In genomic region chr6:125155262-125155661, GRCm38 (mm10) we compare ENCODE assay signal across 20 mouse cellular contexts. TPM values are rescaled to one million over a fixed set of nuclear protein-coding genes. Genes with fewer than 3 reads are reported as not detected.
DNase-seq lines count a peak whose midpoint lies in the region; ATAC-seq and TF ChIP-seq lines count a peak whose summit lies in the region.
"Had no signal": no experiment of that assay in that cellular context is flagged by ENCODE, and none has a peak within 500 bp of the region (broad histone marks: within the 10 kb centered on the region; RNA-seq: fewer than 3 reads in every experiment).

No protein-coding gene starts in this region.

- H3K4me1 ChIP-seq in forebrain, embryonic 16.5 days (replicated peaks; ENCODE audit: control insufficient read depth, insufficient read depth, low read length), result no peaks in the 10 kb centered on the region
- H3K4me1 ChIP-seq in forebrain, embryonic 15.5 days, result peaks cover 3% of the 10 kb centered on the region
- peaks cover 83% of the 10 kb centered on the region for H3K4me1 ChIP-seq in liver, embryonic 12.5 days
- H3K4me1 ChIP-seq in liver, embryonic 15.5 days (replicated peaks), result peaks cover 61% of the 10 kb centered on the region
- no peaks in the 10 kb centered on the region; the same call in 1 of the 2 replicates for H3K4me1 ChIP-seq in hindbrain, embryonic 11.5 days (replicated peaks; ENCODE audit: control insufficient read depth, insufficient read depth, low read length)
- H3K4me1 ChIP-seq: heart, embryonic 12.5 days had no signal

- 90% methylated on average over 8 of the region's 8 CpGs for WGBS in forebrain, embryonic 16.5 days
- WGBS in forebrain, embryonic 15.5 days, result 91% methylated on average over 8 of the region's 8 CpGs
- WGBS in liver, embryonic 12.5 days (ENCODE audit: insufficient replicate concordance), result 53% methylated on average over 8 of the region's 8 CpGs
- 50% methylated on average over 8 of the region's 8 CpGs for WGBS in liver, embryonic 15.5 days (ENCODE audit: insufficient replicate concordance)
- WGBS in hindbrain, embryonic 11.5 days, result 93% methylated on average over 8 of the region's 8 CpGs

- no peak overlapping the region for H3ac ChIP-seq in myocyte (ENCODE audit: control insufficient read depth, insufficient read length)

- no peak for ATAC-seq in forebrain, embryonic 16.5 days
- no peak for ATAC-seq in forebrain, embryonic 15.5 days (replicated peaks)
- peak; percentile 17; the same call in 1 of the 2 replicates for ATAC-seq in liver, embryonic 12.5 days
- 0 out of 2 replicates have a peak, but pooled peaks have one; percentile 27 for ATAC-seq in liver, embryonic 15.5 days (ENCODE audit: insufficient read depth)
- no peak for ATAC-seq in hindbrain, embryonic 11.5 days (ENCODE audit: low FRiP score)
- ATAC-seq: activated CD4-positive, CD25-positive, alpha-beta regulatory T cell, adult 4 months; hindbrain, embryonic 16.5 days; Patski had no signal

- no peak overlapping the region for H3K4me3 ChIP-seq in forebrain, embryonic 16.5 days (replicated peaks; ENCODE audit: low read length)
- no peak overlapping the region for H3K4me3 ChIP-seq in forebrain, embryonic 15.5 days
- no peak overlapping the region for H3K4me3 ChIP-seq in liver, embryonic 12.5 days
- no peak overlapping the region for H3K4me3 ChIP-seq in liver, embryonic 15.5 days (replicated peaks)
- peak overlapping the region; percentile 15 for H3K4me3 ChIP-seq in myocyte
- H3K4me3 ChIP-seq in hindbrain, embryonic 11.5 days (ENCODE audit: low read depth, low read length), result no peak overlapping the region
- H3K4me3 ChIP-seq: embryonic facial prominence, embryonic 10.5 days; erythroblast, embryonic 14.5 days; forebrain, embryonic 10.5 days; heart, embryonic 12.5 days; hindbrain, embryonic 12.5 days had no signal

- no peak overlapping the region for H3K4me2 ChIP-seq in forebrain, embryonic 16.5 days (ENCODE audit: low read length)
- H3K4me2 ChIP-seq in forebrain, embryonic 15.5 days (replicated peaks), result no peak overlapping the region
- H3K4me2 ChIP-seq in liver, embryonic 12.5 days, result no peak overlapping the region
- no peak overlapping the region for H3K4me2 ChIP-seq in liver, embryonic 15.5 days
- peak overlapping the region; percentile 51 for H3K4me2 ChIP-seq in myocyte (ENCODE audit: low read depth)
- no peak overlapping the region for H3K4me2 ChIP-seq in hindbrain, embryonic 11.5 days (replicated peaks; ENCODE audit: low read depth, low read length)
- H3K4me2 ChIP-seq: heart, embryonic 12.5 days; hindbrain, embryonic 12.5 days had no signal

- no peaks in the 10 kb centered on the region for H3K9me3 ChIP-seq in forebrain, embryonic 16.5 days (ENCODE audit: control insufficient read depth, low read length)
- no peaks in the 10 kb centered on the region for H3K9me3 ChIP-seq in forebrain, embryonic 15.5 days
- H3K9me3 ChIP-seq in liver, embryonic 12.5 days (replicated peaks), result no peaks in the 10 kb centered on the region
- H3K9me3 ChIP-seq in liver, embryonic 15.5 days (replicated peaks), result no peaks in the 10 kb centered on the region
- no peaks in the 10 kb centered on the region for H3K9me3 ChIP-seq in hindbrain, embryonic 11.5 days (ENCODE audit: control insufficient read depth, low read length)
- H3K9me3 ChIP-seq: embryonic facial prominence, embryonic 10.5 days; forebrain, embryonic 10.5 days; heart, embryonic 12.5 days; hindbrain, embryonic 12.5 days had no signal

- no peak for TF ChIP-seq POLR2A in myocyte (IDR thresholded peaks at IDR 0.05; ENCODE audit: insufficient read length, low read depth)

- H3K79me2 ChIP-seq in myocyte (ENCODE audit: control insufficient read depth, insufficient read depth), result peaks cover 10% of the 10 kb centered on the region

- H3K27ac ChIP-seq in forebrain, embryonic 16.5 days (ENCODE audit: low read length), result no peak overlapping the region
- H3K27ac ChIP-seq in forebrain, embryonic 15.5 days (replicated peaks), result no peak overlapping the region
- H3K27ac ChIP-seq in liver, embryonic 12.5 days, result peak overlapping the region; percentile 14; the same call in 1 of the 2 replicates
- H3K27ac ChIP-seq in liver, embryonic 15.5 days (replicated peaks), result no peak overlapping the region
- no peak overlapping the region for H3K27ac ChIP-seq in hindbrain, embryonic 11.5 days (ENCODE audit: low read depth, low read length)
- H3K27ac ChIP-seq: embryonic facial prominence, embryonic 10.5 days; forebrain, embryonic 10.5 days; hindbrain, embryonic 12.5 days had no signal

- no peak for DNase-seq in liver
- no peak for DNase-seq in hindbrain, embryonic 11.5 days (ENCODE audit: low spot score)
- DNase-seq in layer of hippocampus, adult 8-10 months (ENCODE audit: low spot score in 2 of 2), result no peak
- DNase-seq: adrenal gland, postnatal 14 days; cerebellum, adult 11-12 months; cerebellum, adult 9-10 months; gastrocnemius, postnatal 14 days had no signal

- H3K27me3 ChIP-seq in forebrain, embryonic 16.5 days (replicated peaks; ENCODE audit: control insufficient read depth, insufficient read depth, low read length), result no peaks in the 10 kb centered on the region
- no peaks in the 10 kb centered on the region for H3K27me3 ChIP-seq in forebrain, embryonic 15.5 days
- no peaks in the 10 kb centered on the region for H3K27me3 ChIP-seq in liver, embryonic 12.5 days (replicated peaks)
- no peaks in the 10 kb centered on the region for H3K27me3 ChIP-seq in liver, embryonic 15.5 days
- H3K27me3 ChIP-seq in myocyte (ENCODE audit: control insufficient read depth, insufficient read depth, insufficient read length), result no peaks in the 10 kb centered on the region
- no peaks in the 10 kb centered on the region for H3K27me3 ChIP-seq in hindbrain, embryonic 11.5 days (ENCODE audit: control insufficient read depth, insufficient read depth, low read length)
- H3K27me3 ChIP-seq: heart, embryonic 12.5 days; hindbrain, embryonic 12.5 days; Patski had no signal

- H3K9ac ChIP-seq in forebrain, embryonic 16.5 days (replicated peaks; ENCODE audit: low read depth, low read length), result 0 out of 2 replicates have a peak overlapping the region, but pooled peaks have one; percentile 6
- no peak overlapping the region for H3K9ac ChIP-seq in forebrain, embryonic 15.5 days (replicated peaks)
- no peak overlapping the region for H3K9ac ChIP-seq in liver, embryonic 12.5 days
- H3K9ac ChIP-seq in liver, embryonic 15.5 days, result no peak overlapping the region
- H3K9ac ChIP-seq in hindbrain, embryonic 11.5 days (ENCODE audit: low read depth, low read length), result no peak overlapping the region
- H3K9ac ChIP-seq: heart, embryonic 12.5 days; hindbrain, embryonic 12.5 days had no signal

- H3K36me3 ChIP-seq in forebrain, embryonic 16.5 days (ENCODE audit: control insufficient read depth, insufficient read depth), result peaks cover 8% of the 10 kb centered on the region; the same call in 1 of the 2 replicates
- peaks cover 39% of the 10 kb centered on the region for H3K36me3 ChIP-seq in forebrain, embryonic 15.5 days
- H3K36me3 ChIP-seq in liver, embryonic 12.5 days, result peaks cover 83% of the 10 kb centered on the region
- peaks cover 42% of the 10 kb centered on the region for H3K36me3 ChIP-seq in liver, embryonic 15.5 days (replicated peaks)
- peaks cover 33% of the 10 kb centered on the region for H3K36me3 ChIP-seq in myocyte (ENCODE audit: control insufficient read depth, insufficient read depth)
- peaks cover 10% of the 10 kb centered on the region; the same call in 1 of the 2 replicates for H3K36me3 ChIP-seq in hindbrain, embryonic 11.5 days (ENCODE audit: control insufficient read depth, insufficient read depth, low read length)

RNA-seq across cellular contexts. Expression of gene Iffo1, which starts 10.2 kb away (rescaled TPM):
- 17.3 and 19.3 TPM in 2 replicates for polyA plus RNA-seq in forebrain, embryonic 16.5 days (2015; fragmentation: Nextera tagmentation; extraction: Ambion mirVana)
- polyA plus RNA-seq in forebrain, embryonic 15.5 days (2015; fragmentation: Nextera tagmentation; extraction: Ambion mirVana), result 18.9 and 21.0 TPM in 2 replicates
- polyA plus RNA-seq in liver, embryonic 12.5 days (2016; fragmentation: Nextera tagmentation; extraction: Ambion mirVana), result 6.6 and 7.3 TPM in 2 replicates
- 4.3 and 5.2 TPM in 2 replicates for polyA plus RNA-seq in liver, embryonic 15.5 days (2015; fragmentation: Nextera tagmentation; extraction: Ambion mirVana)
- 244 TPM for polyA plus RNA-seq in myocyte (2012; fragmentation: generic; extraction: Trizol)
- 10.3 and 10.4 TPM in 2 replicates for polyA plus RNA-seq in hindbrain, embryonic 11.5 days (2014; fragmentation: Nextera tagmentation; extraction: Ambion mirVana)
- 10 to 100 TPM; 67.2 to 78.4 (median 74.4) TPM for total RNA-seq in layer of hippocampus, adult 8-10 months (2022)

RNA-seq across cellular contexts. Expression of gene Gapdh, which starts 11.0 kb away (rescaled TPM):
- 1,297 and 1,346 TPM in 2 replicates for polyA plus RNA-seq in forebrain, embryonic 16.5 days (2015; fragmentation: Nextera tagmentation; extraction: Ambion mirVana)
- polyA plus RNA-seq in forebrain, embryonic 15.5 days (2015; fragmentation: Nextera tagmentation; extraction: Ambion mirVana), result 1,461 and 1,493 TPM in 2 replicates
- 1,499 and 1,575 TPM in 2 replicates for polyA plus RNA-seq in liver, embryonic 12.5 days (2016; fragmentation: Nextera tagmentation; extraction: Ambion mirVana)
- 1,016 and 1,025 TPM in 2 replicates for polyA plus RNA-seq in liver, embryonic 15.5 days (2015; fragmentation: Nextera tagmentation; extraction: Ambion mirVana)
- 9,871 TPM for polyA plus RNA-seq in myocyte (2012; fragmentation: generic; extraction: Trizol)
- polyA plus RNA-seq in hindbrain, embryonic 11.5 days (2014; fragmentation: Nextera tagmentation; extraction: Ambion mirVana), result 2,070 and 2,095 TPM in 2 replicates
- total RNA-seq in layer of hippocampus, adult 8-10 months (2022), result 1,000 to 10,000 TPM; 2,500 to 2,996 (median 2,728) TPM

RNA-seq across cellular contexts. Expression of gene Nop2, which starts 23.6 kb away (rescaled TPM):
- polyA plus RNA-seq in forebrain, embryonic 16.5 days (2015; fragmentation: Nextera tagmentation; extraction: Ambion mirVana), result 54.4 and 55.3 TPM in 2 replicates
- polyA plus RNA-seq in forebrain, embryonic 15.5 days (2015; fragmentation: Nextera tagmentation; extraction: Ambion mirVana), result 51.1 and 51.8 TPM in 2 replicates
- polyA plus RNA-seq in liver, embryonic 12.5 days (2016; fragmentation: Nextera tagmentation; extraction: Ambion mirVana), result 83.1 and 85.3 TPM in 2 replicates
- 32.1 and 33.5 TPM in 2 replicates for polyA plus RNA-seq in liver, embryonic 15.5 days (2015; fragmentation: Nextera tagmentation; extraction: Ambion mirVana)
- 55.4 TPM for polyA plus RNA-seq in myocyte (2012; fragmentation: generic; extraction: Trizol)
- 45.3 and 58.8 TPM in 2 replicates for polyA plus RNA-seq in hindbrain, embryonic 11.5 days (2014; fragmentation: Nextera tagmentation; extraction: Ambion mirVana)
- total RNA-seq in layer of hippocampus, adult 8-10 months (2022), result 10 to 100 TPM; 33.0 to 33.9 (median 33.5) TPM

RNA-seq across cellular contexts. Expression of gene Ncapd2, which starts 36.2 kb away (rescaled TPM):
- polyA plus RNA-seq in forebrain, embryonic 16.5 days (2015; fragmentation: Nextera tagmentation; extraction: Ambion mirVana), result 91.4 and 91.6 TPM in 2 replicates
- polyA plus RNA-seq in forebrain, embryonic 15.5 days (2015; fragmentation: Nextera tagmentation; extraction: Ambion mirVana), result 98.5 and 99.5 TPM in 2 replicates
- polyA plus RNA-seq in liver, embryonic 12.5 days (2016; fragmentation: Nextera tagmentation; extraction: Ambion mirVana), result 132 and 138 TPM in 2 replicates
- polyA plus RNA-seq in liver, embryonic 15.5 days (2015; fragmentation: Nextera tagmentation; extraction: Ambion mirVana), result 93.2 and 109 TPM in 2 replicates
- 34.7 TPM for polyA plus RNA-seq in myocyte (2012; fragmentation: generic; extraction: Trizol)
- polyA plus RNA-seq in hindbrain, embryonic 11.5 days (2014; fragmentation: Nextera tagmentation; extraction: Ambion mirVana), result 109 and 110 TPM in 2 replicates
- total RNA-seq in layer of hippocampus, adult 8-10 months (2022), result 10 to 100 TPM; 21.7 to 33.4 (median 23.7) TPM

RNA-seq across cellular contexts. Expression of gene Mrpl51, which starts 36.3 kb away (rescaled TPM):
- polyA plus RNA-seq in forebrain, embryonic 16.5 days (2015; fragmentation: Nextera tagmentation; extraction: Ambion mirVana), result 137 and 140 TPM in 2 replicates
- 155 and 158 TPM in 2 replicates for polyA plus RNA-seq in forebrain, embryonic 15.5 days (2015; fragmentation: Nextera tagmentation; extraction: Ambion mirVana)
- polyA plus RNA-seq in liver, embryonic 12.5 days (2016; fragmentation: Nextera tagmentation; extraction: Ambion mirVana), result 211 and 222 TPM in 2 replicates
- polyA plus RNA-seq in liver, embryonic 15.5 days (2015; fragmentation: Nextera tagmentation; extraction: Ambion mirVana), result 145 and 160 TPM in 2 replicates
- 132 TPM for polyA plus RNA-seq in myocyte (2012; fragmentation: generic; extraction: Trizol)
- polyA plus RNA-seq in hindbrain, embryonic 11.5 days (2014; fragmentation: Nextera tagmentation; extraction: Ambion mirVana), result 184 and 189 TPM in 2 replicates
- total RNA-seq in layer of hippocampus, adult 8-10 months (2022), result 10 to 100 TPM; 63.7 to 67.8 (median 64.6) TPM

Comparison
In these comparisons a context has a peak if more than half of its experiments do, and no peak if none do; other contexts are left out.
1. ATAC-seq: peak in liver, embryonic 12.5 days (single experiment) and liver, embryonic 15.5 days (single experiment); none in forebrain, embryonic 16.5 days (single experiment), forebrain, embryonic 15.5 days (single experiment) and hindbrain, embryonic 11.5 days (single experiment).
2. RNA of gene Iffo1, which starts 10.2 kb away (polyA plus RNA-seq): 244 TPM in myocyte (single experiment); 18.9 to 21.0 TPM in forebrain, embryonic 15.5 days, 17.3 to 19.3 TPM in forebrain, embryonic 16.5 days, 10.3 to 10.4 TPM in hindbrain, embryonic 11.5 days, 6.6 to 7.3 TPM in liver, embryonic 12.5 days and 4.3 to 5.2 TPM in liver, embryonic 15.5 days; every median in the first group is over 10 times any median in the second.